Mouse (Mus musculus): ENCODE measurements at regions not wholly inside any gene's neighbourhood (a gene's known extent, or its start where the extent isn't known, plus 50 kb on each side); places are given as distances from the start of the nearest gene placed in this dataset.

DNA sequence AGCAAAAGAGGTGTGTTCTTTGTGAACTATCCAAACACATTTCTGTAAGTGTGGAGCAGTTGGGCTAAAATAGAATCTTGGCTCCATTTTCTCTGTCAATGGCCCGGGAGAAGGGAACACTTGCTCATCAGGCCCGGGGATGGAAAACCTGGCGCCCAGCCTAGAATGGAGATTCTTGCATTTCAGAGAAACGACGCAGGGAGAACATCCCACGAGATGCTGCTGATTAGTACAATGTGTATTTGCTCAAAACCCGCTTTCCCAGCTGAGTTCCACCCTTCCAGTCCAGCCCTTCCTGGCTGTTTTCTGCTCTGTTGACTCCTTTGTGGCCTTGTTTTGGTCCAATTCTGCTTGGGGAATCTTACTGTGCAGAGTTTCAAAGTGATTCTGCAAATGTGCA is 188.0 kb upstream of the Tapt1 start:
- TF ChIP-seq CTCF (IDR thresholded peaks at IDR 0.05; ENCODE audit: low read depth) = no peak
- TF ChIP-seq EP300 (IDR thresholded peaks at IDR 0.05; ENCODE audit: low read depth) = no peak

Measured in liver, embryonic 14.5 days (tissue).